Mouse (Mus musculus): ENCODE data around the gene Tmem18. TPM values are rescaled to one million over a fixed set of nuclear protein-coding genes. Genes with fewer than 3 reads are reported as not detected.

Tmem18 gene
- polyA plus RNA-seq, 1 experiment, result 13.0 TPM

DNA sequence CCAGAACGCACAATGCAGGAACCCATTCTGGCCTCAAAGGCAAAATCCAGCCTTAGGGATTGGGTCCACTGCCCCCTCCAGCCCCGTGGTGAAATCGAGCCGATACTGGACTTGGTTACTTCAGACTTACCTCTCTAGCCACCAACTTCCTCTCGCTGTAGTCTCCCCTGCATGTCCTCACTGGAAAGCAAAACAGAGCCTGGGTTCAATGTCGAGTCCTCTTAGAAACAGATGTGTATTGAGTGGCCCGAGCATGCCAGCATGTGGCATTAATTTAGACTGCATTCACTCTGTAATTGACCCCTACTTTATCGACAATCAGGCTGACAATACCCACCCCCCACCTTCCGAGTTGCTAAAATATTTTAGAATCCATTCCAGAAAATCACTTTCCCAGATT, 19.8 kb downstream of the Tmem18 start:
- no peaks in the 10 kb centered on the region for H3K4me1 ChIP-seq (ENCODE audit: control insufficient read depth, insufficient read depth, low read length)
- DNase-seq, result no peak
- TF ChIP-seq CTCF (conservative IDR thresholded peaks at IDR 0.05; ENCODE audit: insufficient read depth, insufficient read length, low read depth, low read length) (no peak), POLR2A (IDR thresholded peaks at IDR 0.05; ENCODE audit: low read depth, low read length) (no peak)
- H3K36me3 ChIP-seq (ENCODE audit: control insufficient read depth, insufficient read depth, low read length), result no peaks in the 10 kb centered on the region
- WGBS, result 68% methylated on average over 9 of the region's 9 CpGs
- no peaks in the 10 kb centered on the region for H3K27me3 ChIP-seq (replicated peaks; ENCODE audit: control insufficient read depth, insufficient read depth, low read length)
- H3K4me3 ChIP-seq (ENCODE audit: insufficient read depth, low read depth, low read length), result no peak overlapping the region
- H3K27ac ChIP-seq (ENCODE audit: insufficient read depth, low read depth, low read length), result no peak overlapping the region

DNA sequence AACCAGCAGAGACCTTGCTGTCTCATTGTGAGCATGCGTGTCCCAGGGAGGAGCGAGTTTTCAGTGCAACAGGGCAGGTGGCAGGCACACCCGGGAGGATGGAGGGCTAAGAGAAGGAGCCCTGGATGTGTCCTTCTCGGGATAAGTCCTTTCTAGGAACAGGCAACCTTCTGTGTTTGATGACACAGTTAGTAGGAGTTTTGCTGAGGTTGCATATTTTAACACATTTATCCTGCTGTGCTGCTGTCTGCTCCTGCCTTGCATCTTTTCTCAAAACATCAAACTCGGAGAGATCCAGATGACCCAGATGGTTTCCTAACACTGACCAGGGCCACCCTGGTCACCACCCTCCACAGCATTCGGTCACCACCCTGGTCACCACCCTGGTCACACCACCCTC, 20.6 kb downstream of the Tmem18 start:
- no peak overlapping the region for H3K4me3 ChIP-seq (ENCODE audit: insufficient read depth, low read depth, low read length)
- WGBS, result 82% methylated on average over 6 of the region's 6 CpGs
- no peaks in the 10 kb centered on the region for H3K27me3 ChIP-seq (replicated peaks; ENCODE audit: control insufficient read depth, insufficient read depth, low read length)
- DNase-seq, result no peak
- no peaks in the 10 kb centered on the region for H3K36me3 ChIP-seq (ENCODE audit: control insufficient read depth, insufficient read depth, low read length)
- TF ChIP-seq CTCF (conservative IDR thresholded peaks at IDR 0.05; ENCODE audit: insufficient read depth, insufficient read length, low read depth, low read length) (no peak), POLR2A (IDR thresholded peaks at IDR 0.05; ENCODE audit: low read depth, low read length) (no peak)
- H3K27ac ChIP-seq (ENCODE audit: insufficient read depth, low read depth, low read length), result no peak overlapping the region
- no peaks in the 10 kb centered on the region for H3K4me1 ChIP-seq (ENCODE audit: control insufficient read depth, insufficient read depth, low read length)

DNA sequence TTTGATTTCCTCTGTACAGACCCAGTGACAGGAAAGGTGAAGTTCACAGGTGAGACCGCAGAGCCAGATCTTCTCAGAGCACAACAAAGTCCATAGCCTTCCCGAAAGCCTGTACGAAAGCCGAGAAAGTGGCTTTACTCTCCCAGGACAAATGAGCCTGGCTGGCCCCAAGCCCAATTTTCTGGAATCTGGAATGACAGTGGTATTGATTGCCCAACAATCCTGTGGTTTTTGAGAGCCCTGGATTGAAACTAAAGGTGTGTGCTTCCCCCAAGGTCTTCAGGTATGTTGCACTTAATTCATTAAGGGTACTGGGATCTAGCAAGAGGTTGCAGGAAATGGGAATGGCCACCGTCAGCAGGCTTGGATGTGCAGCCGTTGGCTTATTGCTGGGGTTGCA, 21.7 kb downstream of the Tmem18 start:
- Histone ChIP-seq H3K36me3 (ENCODE audit: control insufficient read depth, insufficient read depth, low read length) (no peaks in the 10 kb centered on the region), H3K27me3 (replicated peaks; ENCODE audit: control insufficient read depth, insufficient read depth, low read length) (no peaks in the 10 kb centered on the region), H3K27ac (ENCODE audit: insufficient read depth, low read depth, low read length) (no peak overlapping the region), H3K4me1 (ENCODE audit: control insufficient read depth, insufficient read depth, low read length) (no peaks in the 10 kb centered on the region), H3K4me3 (ENCODE audit: insufficient read depth, low read depth, low read length) (no peak overlapping the region)
- 87% methylated on average over 6 of the region's 6 CpGs for WGBS
- no peak for DNase-seq
- no peak for TF ChIP-seq CTCF (conservative IDR thresholded peaks at IDR 0.05; ENCODE audit: insufficient read depth, insufficient read length, low read depth, low read length)
- TF ChIP-seq POLR2A (IDR thresholded peaks at IDR 0.05; ENCODE audit: low read depth, low read length), result no peak

DNA sequence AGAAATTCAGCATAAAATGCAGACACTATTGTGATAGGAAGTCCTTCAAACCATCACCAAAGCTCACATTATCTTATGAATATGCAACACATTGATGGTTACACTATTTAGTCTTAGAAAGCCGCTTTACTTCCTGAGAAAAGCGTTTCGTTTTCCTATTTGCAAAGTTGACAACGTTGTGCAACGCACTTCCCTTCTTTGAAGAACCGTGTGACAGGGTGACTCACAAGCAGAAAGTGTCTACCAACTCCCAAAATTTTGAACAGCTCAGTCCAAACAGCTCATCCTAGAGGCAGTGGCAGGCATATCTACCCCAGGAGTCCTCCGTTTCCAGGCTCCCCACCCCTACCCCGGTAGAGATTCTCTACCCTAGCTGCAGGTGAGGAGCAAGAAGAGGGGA, 22.5 kb downstream of the Tmem18 start:
- no peaks in the 10 kb centered on the region for H3K4me1 ChIP-seq (ENCODE audit: control insufficient read depth, insufficient read depth, low read length)
- no peak for DNase-seq
- WGBS, result 64% methylated on average over 8 of the region's 8 CpGs
- no peaks in the 10 kb centered on the region for H3K36me3 ChIP-seq (ENCODE audit: control insufficient read depth, insufficient read depth, low read length)
- no peak for TF ChIP-seq POLR2A (IDR thresholded peaks at IDR 0.05; ENCODE audit: low read depth, low read length)
- H3K27me3 ChIP-seq (replicated peaks; ENCODE audit: control insufficient read depth, insufficient read depth, low read length), result no peaks in the 10 kb centered on the region
- no peak overlapping the region for H3K27ac ChIP-seq (ENCODE audit: insufficient read depth, low read depth, low read length)
- no peak overlapping the region for H3K4me3 ChIP-seq (ENCODE audit: insufficient read depth, low read depth, low read length)

DNA sequence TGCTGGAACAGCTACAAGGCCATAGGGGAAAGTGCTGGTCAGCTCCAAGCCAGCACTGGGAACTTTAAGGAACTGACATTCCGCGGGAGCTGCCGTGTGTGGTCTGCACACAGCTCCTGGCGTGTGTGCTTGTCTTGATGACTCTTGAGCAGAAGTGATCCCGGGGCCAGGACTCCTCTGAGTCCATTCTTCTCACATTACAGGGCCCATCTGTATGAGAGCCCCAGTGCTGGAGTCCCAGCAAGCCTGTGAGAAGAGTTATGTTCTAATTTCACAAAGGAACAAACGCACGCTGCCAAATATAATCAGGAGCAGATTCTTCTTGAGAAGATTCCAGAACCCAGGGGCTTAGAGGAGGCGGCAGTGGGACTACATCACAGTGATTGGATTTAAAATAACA, 34.2 kb downstream of the Tmem18 start:
- Histone ChIP-seq H3K36me3 (ENCODE audit: control insufficient read depth, insufficient read depth, low read length) (no peaks in the 10 kb centered on the region), H3K4me3 (ENCODE audit: insufficient read depth, low read depth, low read length) (no peak overlapping the region), H3K27me3 (replicated peaks; ENCODE audit: control insufficient read depth, insufficient read depth, low read length) (no peaks in the 10 kb centered on the region), H3K27ac (ENCODE audit: insufficient read depth, low read depth, low read length) (no peak overlapping the region), H3K4me1 (ENCODE audit: control insufficient read depth, insufficient read depth, low read length) (no peaks in the 10 kb centered on the region)
- DNase-seq, result peak; percentile 4
- 20% methylated on average over 8 of the region's 8 CpGs for WGBS
- TF ChIP-seq POLR2A (IDR thresholded peaks at IDR 0.05; ENCODE audit: low read depth, low read length), result no peak

DNA sequence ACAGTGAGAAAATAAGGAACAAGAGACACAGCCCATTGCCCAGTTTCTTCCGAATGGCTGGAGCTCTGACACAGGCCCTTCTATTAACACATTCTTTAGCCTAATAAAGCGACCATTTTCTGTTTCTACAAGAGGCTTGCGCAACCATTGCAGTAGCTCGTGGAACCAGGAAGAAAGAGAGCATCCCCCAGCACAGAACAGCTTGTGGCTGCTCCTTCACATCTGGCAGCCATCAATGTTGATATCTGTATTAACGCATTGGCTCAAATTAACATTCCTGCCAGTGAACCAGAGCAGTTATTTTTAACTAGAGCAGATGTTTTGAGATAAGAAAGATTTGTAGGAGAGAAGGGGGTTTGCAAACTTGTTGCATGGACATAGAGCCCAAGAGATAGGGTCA, 44.2 kb downstream of the Tmem18 start:
- Histone ChIP-seq H3K4me3 (ENCODE audit: insufficient read depth, low read depth, low read length) (no peak overlapping the region), H3K4me1 (ENCODE audit: control insufficient read depth, insufficient read depth, low read length) (no peaks in the 10 kb centered on the region), H3K36me3 (ENCODE audit: control insufficient read depth, insufficient read depth, low read length) (no peaks in the 10 kb centered on the region), H3K27ac (ENCODE audit: insufficient read depth, low read depth, low read length) (no peak overlapping the region), H3K27me3 (replicated peaks; ENCODE audit: control insufficient read depth, insufficient read depth, low read length) (no peaks in the 10 kb centered on the region)
- TF ChIP-seq CTCF (conservative IDR thresholded peaks at IDR 0.05; ENCODE audit: insufficient read depth, insufficient read length, low read depth, low read length), result no peak
- no peak for TF ChIP-seq POLR2A (IDR thresholded peaks at IDR 0.05; ENCODE audit: low read depth, low read length)
- peak; percentile 52 for DNase-seq
- 60% methylated on average over 5 of the region's 5 CpGs for WGBS

DNA sequence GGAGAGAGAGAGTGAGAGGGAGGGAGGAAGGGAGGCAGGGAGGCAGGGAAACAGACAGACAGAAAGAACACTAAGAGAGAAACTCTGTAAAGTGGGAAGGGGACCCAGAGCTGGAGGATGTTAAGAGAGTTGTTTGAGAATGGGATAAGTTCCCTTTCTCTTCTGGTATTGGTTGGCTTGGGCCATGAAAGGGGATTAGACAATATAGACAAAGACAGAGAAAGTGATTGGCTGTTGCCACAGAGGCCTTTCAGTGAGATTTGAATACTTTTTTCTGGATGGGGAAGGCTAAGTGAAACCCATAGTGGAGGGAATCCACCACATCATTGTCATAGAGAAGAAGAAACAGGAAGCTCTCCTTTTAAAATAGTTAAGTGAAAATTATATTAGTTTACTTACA, 50.3 kb downstream of the Tmem18 start:
- no peaks in the 10 kb centered on the region for H3K27me3 ChIP-seq (replicated peaks; ENCODE audit: control insufficient read depth, insufficient read depth, low read length)
- DNase-seq, result no peak
- H3K36me3 ChIP-seq (ENCODE audit: control insufficient read depth, insufficient read depth, low read length), result no peaks in the 10 kb centered on the region
- no peak for TF ChIP-seq POLR2A (IDR thresholded peaks at IDR 0.05; ENCODE audit: low read depth, low read length)
- TF ChIP-seq CTCF (conservative IDR thresholded peaks at IDR 0.05; ENCODE audit: insufficient read depth, insufficient read length, low read depth, low read length), result no peak
- H3K4me3 ChIP-seq (ENCODE audit: insufficient read depth, low read depth, low read length), result no peak overlapping the region
- H3K4me1 ChIP-seq (ENCODE audit: control insufficient read depth, insufficient read depth, low read length), result no peaks in the 10 kb centered on the region
- H3K27ac ChIP-seq (ENCODE audit: insufficient read depth, low read depth, low read length), result no peak overlapping the region

Other genes with a start within 250 kb of the Tmem18 start
- gene Sntg2, start 211.1 kb upstream of the Tmem18 start, polyA plus RNA-seq (2012; rRNA removed), result 0.88 and 1.2 TPM in 2 replicates

Data from kidney, adult 2 months (tissue).